Mouse (Mus musculus) MEL (cell line): ENCODE results near the gene Wasf2. TPM values are rescaled to one million over a fixed set of nuclear protein-coding genes. Genes with fewer than 3 reads are reported as not detected.

ENCODE experiments used
- DNase-seq: peaks from one replicate; pipeline ENCODE4 v3.0.0; 2011; ENCODE audit warnings: low read depth, low spot score
- H3K27ac ChIP-seq: 2 replicates; pipeline ENCODE4 v1.5.1; 2012; ENCODE audit warnings: low read depth, mild to moderate bottlenecking, control low read depth, low read length, moderate library complexity; ENCODE audit not compliant: control insufficient read depth
- H3K27me3 ChIP-seq, 2 experiments: fragments of 150-350 bp in 1 of 2; sonication (generic) in 1 of 2; 2 replicates each; pipeline ENCODE4 v1.6.1; 2012; ENCODE audit warnings: low read length in 2 of 2, mild to moderate bottlenecking in 2 of 2, improper control_type of control experiment in 1 of 2, moderate library complexity in 1 of 2; ENCODE audit not compliant: insufficient read depth in 2 of 2, control insufficient read depth in 1 of 2
- H3K36me3 ChIP-seq, 2 experiments: 2 replicates each; pipeline ENCODE4 v1.6.1; 2012 to 2014; ENCODE audit warnings: low read length in 2 of 2, improper control_type of control experiment in 1 of 2, inconsistent platforms in 1 of 2, mild to moderate bottlenecking in 1 of 2; ENCODE audit not compliant: insufficient read depth in 2 of 2, control insufficient read depth in 1 of 2
- H3K4me1 ChIP-seq, 2 experiments: fragments of 150-350 bp in 1 of 2; sonication (generic) in 1 of 2; 2 replicates each; pipeline ENCODE4 v1.6.1; 2012; ENCODE audit warnings: low read length in 2 of 2, improper control_type of control experiment in 1 of 2, mild to moderate bottlenecking in 1 of 2; ENCODE audit not compliant: insufficient read depth in 2 of 2, control insufficient read depth in 1 of 2
- H3K4me3 ChIP-seq, 2 experiments: fragments of 150-350 bp in 1 of 2; sonication (generic) in 1 of 2; 2 replicates each; pipeline ENCODE4 v1.5.1; 2012; ENCODE audit warnings: low read depth in 2 of 2, low read length in 2 of 2, mild to moderate bottlenecking in 2 of 2, moderate library complexity in 2 of 2, control low read depth in 1 of 2, improper control_type of control experiment in 1 of 2; ENCODE audit not compliant: control insufficient read depth in 1 of 2, insufficient read depth in 1 of 2
- H3K79me2 ChIP-seq: 2 replicates; pipeline ENCODE4 v1.6.1; 2012; ENCODE audit warnings: mild to moderate bottlenecking, low read length, moderate library complexity; ENCODE audit not compliant: control insufficient read depth, poor library complexity, insufficient read depth
- H3K9ac ChIP-seq: 2 replicates; pipeline ENCODE4 v1.6.1; 2012; ENCODE audit warnings: low read depth, mild to moderate bottlenecking, control low read depth, low read length, moderate library complexity; ENCODE audit not compliant: control insufficient read depth, poor library complexity, severe bottlenecking
- H3K9me3 ChIP-seq: fragments of 150-350 bp; sonication (generic); replicated peaks from 2 replicates; pipeline ENCODE4 v1.6.1; 2012; ENCODE audit warnings: mild to moderate bottlenecking, low read length, improper control_type of control experiment, moderate library complexity; ENCODE audit not compliant: insufficient read depth
- BHLHE40 ChIP-seq: IDR thresholded peaks from 2 replicates; pipeline ENCODE4 v1.6.1; 2012; ENCODE audit warnings: low read depth, mild to moderate bottlenecking, inconsistent platforms, low read length, improper control_type of control experiment, borderline replicate concordance
- CHD1 ChIP-seq: IDR thresholded peaks from 2 replicates; pipeline ENCODE4 v1.6.1; 2012; ENCODE audit warnings: low read depth, mild to moderate bottlenecking, inconsistent platforms, low read length, improper control_type of control experiment
- E2F4 ChIP-seq: IDR thresholded peaks from 2 replicates; pipeline ENCODE4 v1.6.1; 2011; ENCODE audit warnings: low read depth, low read length, improper control_type of control experiment, borderline replicate concordance
- ELF1 ChIP-seq: IDR thresholded peaks from 2 replicates; pipeline ENCODE4 v1.6.1; 2014; ENCODE audit warnings: low read depth, mild to moderate bottlenecking, inconsistent platforms, low read length, improper control_type of control experiment, moderate library complexity
- GABPA ChIP-seq: IDR thresholded peaks from 2 replicates; pipeline ENCODE4 v1.6.1; 2012; ENCODE audit warnings: low read depth, mild to moderate bottlenecking, inconsistent platforms, low read length, improper control_type of control experiment, moderate library complexity
- GATA1 ChIP-seq: IDR thresholded peaks from 2 replicates; pipeline ENCODE4 v1.6.1; 2011; ENCODE audit warnings: low read depth, low read length, improper control_type of control experiment
- HCFC1 ChIP-seq: IDR thresholded peaks from 2 replicates; pipeline ENCODE4 v1.6.1; 2012; ENCODE audit warnings: low read depth, mild to moderate bottlenecking, inconsistent platforms, low read length, improper control_type of control experiment, moderate library complexity
- JUND ChIP-seq: IDR thresholded peaks from 2 replicates; pipeline ENCODE4 v1.6.1; 2011; ENCODE audit warnings: low read depth, mild to moderate bottlenecking, improper control_type of control experiment, low read length
- MAFK ChIP-seq: IDR thresholded peaks from 2 replicates; pipeline ENCODE4 v1.6.1; 2011; ENCODE audit warnings: low read depth, mild to moderate bottlenecking, low read length, improper control_type of control experiment, borderline replicate concordance
- MXI1 ChIP-seq: IDR thresholded peaks from 2 replicates; pipeline ENCODE4 v1.6.1; 2011; ENCODE audit warnings: mild to moderate bottlenecking, low read depth, low read length, improper control_type of control experiment
- MYB ChIP-seq: IDR thresholded peaks from 2 replicates; pipeline ENCODE4 v1.6.1; 2011; ENCODE audit warnings: mild to moderate bottlenecking, low read depth, low read length, improper control_type of control experiment
- MYC ChIP-seq: IDR thresholded peaks from 2 replicates; pipeline ENCODE4 v1.6.1; 2011; ENCODE audit warnings: low read depth, mild to moderate bottlenecking, low read length, improper control_type of control experiment, moderate library complexity
- RCOR1 ChIP-seq: IDR thresholded peaks from 2 replicates; pipeline ENCODE4 v1.6.1; 2012; ENCODE audit warnings: low read depth, mild to moderate bottlenecking, inconsistent platforms, low read length, improper control_type of control experiment
- SMC3 ChIP-seq: IDR thresholded peaks from 2 replicates; pipeline ENCODE4 v1.6.1; 2011; ENCODE audit warnings: low read depth, low read length, improper control_type of control experiment
- ZC3H11A ChIP-seq: IDR thresholded peaks from 2 replicates; pipeline ENCODE4 v1.6.1; 2012; ENCODE audit warnings: low read depth, mild to moderate bottlenecking, inconsistent platforms, low read length, improper control_type of control experiment
- ZKSCAN1 ChIP-seq: IDR thresholded peaks from 2 replicates; pipeline ENCODE4 v1.6.1; 2012; ENCODE audit warnings: low read depth, mild to moderate bottlenecking, inconsistent platforms, low read length, improper control_type of control experiment, moderate library complexity
- polyA plus RNA-seq, 2 experiments: library from polyadenylated mRNA; stranded (reverse) in 1 of 2; unstranded in 1 of 2; fragments of >175 nt in 1 of 2; fragments of >200 nt in 1 of 2; gene quantifications; 2 replicates each; pipeline versions ENCODE4 v1.2.1 to v1.2.4; 2012; ENCODE audit warnings: low replicate concordance in 2 of 2, low read depth in 1 of 2; ENCODE audit not compliant: insufficient read length in 2 of 2, insufficient read depth in 1 of 2, missing spikeins in 1 of 2
- total RNA-seq: library from RNA; depleted of rRNA; stranded (reverse); fragments of 300-350 nt; gene quantifications from 2 replicates; pipeline ENCODE4 v1.2.3, GENCODE M21; 2012

Wasf2 gene
- total and polyA plus RNA-seq, 3 experiments: 16.4 to 53.7 TPM; not detected in 1

- no peaks in the 10 kb centered on the region for H3K79me2 ChIP-seq
- H3K9me3 ChIP-seq: no peaks in the 10 kb centered on the region
- H3K36me3 ChIP-seq: peaks cover 0 to 2% of the 10 kb centered on the region in 2 experiments; a peak in 1 of 4 replicates
- H3K4me3 ChIP-seq: no peak overlapping the region
- no peak for DNase-seq
- H3K27ac ChIP-seq: no peak overlapping the region
- H3K9ac ChIP-seq: no peak overlapping the region
- TF ChIP-seq ZC3H11A: no peak
- TF ChIP-seq BHLHE40: no peak
- TF ChIP-seq GATA1: no peak
- no peak for TF ChIP-seq MYC
- TF ChIP-seq MAFK: no peak
- TF ChIP-seq MYB: no peak
- TF ChIP-seq GABPA: no peak
- no peak for TF ChIP-seq E2F4
- TF ChIP-seq CHD1: no peak
- TF ChIP-seq ZKSCAN1: no peak
- TF ChIP-seq HCFC1: no peak
- TF ChIP-seq ELF1: no peak
- no peak for TF ChIP-seq SMC3
- TF ChIP-seq MXI1: no peak
- H3K4me1 ChIP-seq: no peaks in the 10 kb centered on the region
- H3K27me3 ChIP-seq: no peaks in the 10 kb centered on the region
Measured at GRCm38 (mm10) chr4:133197355-133197754, 67.0 kb downstream of the Wasf2 start.

GRCm38 (mm10) chr4:133197801-133198286, 67.5 kb downstream of the Wasf2 start:
- no peaks in the 10 kb centered on the region for H3K27me3 ChIP-seq
- no peak for DNase-seq
- no peaks in the 10 kb centered on the region for H3K79me2 ChIP-seq
- H3K9ac ChIP-seq: no peak overlapping the region
- peaks cover 0 to 2% of the 10 kb centered on the region in 2 experiments; a peak in 1 of 4 replicates for H3K36me3 ChIP-seq
- no peak for TF ChIP-seq JUND
- TF ChIP-seq E2F4: no peak
- no peak for TF ChIP-seq RCOR1
- TF ChIP-seq, all 39 proteins: peak for 0
- Histone ChIP-seq H3K4me3 (no peak overlapping the region), H3K27ac (no peak overlapping the region), H3K4me1 (no peaks in the 10 kb centered on the region), H3K9me3 (no peaks in the 10 kb centered on the region)
